In genomic region chr6:145722596-145722995, GRCm38 (mm10) we compare ENCODE assay signal across 20 mouse cellular contexts. TPM values are rescaled to one million over a fixed set of nuclear protein-coding genes. Genes with fewer than 3 reads are reported as not detected.
DNase-seq lines count a peak whose midpoint lies in the region; ATAC-seq and TF ChIP-seq lines count a peak whose summit lies in the region.
"Had no signal": no experiment of that assay in that cellular context is flagged by ENCODE, and none has a peak within 500 bp of the region (broad histone marks: within the 10 kb centered on the region; RNA-seq: fewer than 3 reads in every experiment).

No protein-coding gene starts in this region.

- no peaks in the 10 kb centered on the region for H3K9me3 ChIP-seq in midbrain, postnatal 0 days (ENCODE audit: low read length)
- no peaks in the 10 kb centered on the region for H3K9me3 ChIP-seq in midbrain, embryonic 14.5 days (ENCODE audit: control insufficient read depth, low read length)
- H3K9me3 ChIP-seq: embryonic facial prominence, embryonic 13.5 days; forebrain, embryonic 12.5 days; heart, embryonic 15.5 days; hindbrain, embryonic 15.5 days had no signal

- no peak overlapping the region for H3K27ac ChIP-seq in midbrain, postnatal 0 days (ENCODE audit: low read depth, low read length)
- H3K27ac ChIP-seq in midbrain, embryonic 14.5 days (replicated peaks; ENCODE audit: low read depth, low read length) = no peak overlapping the region
- H3K27ac ChIP-seq: embryonic facial prominence, embryonic 13.5 days; forebrain, embryonic 12.5 days; heart, embryonic 15.5 days; hindbrain, embryonic 15.5 days had no signal

- no peak overlapping the region for H3K4me2 ChIP-seq in midbrain, postnatal 0 days (ENCODE audit: low read depth, low read length, poor library complexity, severe bottlenecking)
- H3K4me2 ChIP-seq in midbrain, embryonic 14.5 days (ENCODE audit: low read length) = no peak overlapping the region
- H3K4me2 ChIP-seq: embryonic facial prominence, embryonic 13.5 days; forebrain, embryonic 12.5 days; heart, embryonic 11.5 days; heart, embryonic 15.5 days; hindbrain, embryonic 15.5 days had no signal

- H3K9ac ChIP-seq in midbrain, postnatal 0 days (replicated peaks; ENCODE audit: low read length, poor library complexity, severe bottlenecking) = no peak overlapping the region
- H3K9ac ChIP-seq in midbrain, embryonic 14.5 days (replicated peaks; ENCODE audit: low read length) = no peak overlapping the region
- H3K9ac ChIP-seq: embryonic facial prominence, embryonic 13.5 days; forebrain, embryonic 12.5 days; heart, embryonic 15.5 days; hindbrain, embryonic 15.5 days had no signal

- no peak overlapping the region for H3K4me3 ChIP-seq in lung, adult 2 months (replicated peaks; ENCODE audit: extremely low read depth, low read depth, low read length)
- H3K4me3 ChIP-seq in midbrain, postnatal 0 days (ENCODE audit: low read depth, low read length) = no peak overlapping the region
- no peak overlapping the region for H3K4me3 ChIP-seq in midbrain, embryonic 14.5 days (replicated peaks; ENCODE audit: low read depth, low read length)
- H3K4me3 ChIP-seq: embryonic facial prominence, embryonic 13.5 days; forebrain, embryonic 12.5 days; heart, embryonic 15.5 days; hindbrain, embryonic 15.5 days had no signal

- no peak for ATAC-seq in midbrain, postnatal 0 days (ENCODE audit: low FRiP score)
- no peak for ATAC-seq in midbrain, embryonic 14.5 days (ENCODE audit: low FRiP score, low TSS enrichment)
- ATAC-seq: forebrain, embryonic 16.5 days had no signal

- 0 out of 2 replicates have a peak, but pooled peaks have one; percentile 6 for TF ChIP-seq CTCF in lung, adult 2 months (IDR thresholded peaks at IDR 0.05; ENCODE audit: insufficient read depth, low read length)
- no peak for TF ChIP-seq CTCF in midbrain, postnatal 0 days (IDR thresholded peaks at IDR 0.05)

- H3K36me3 ChIP-seq in midbrain, postnatal 0 days (ENCODE audit: insufficient read depth, low read length) = no peaks in the 10 kb centered on the region
- no peaks in the 10 kb centered on the region for H3K36me3 ChIP-seq in midbrain, embryonic 14.5 days (ENCODE audit: control insufficient read depth, insufficient read depth, low read length)
- H3K36me3 ChIP-seq: embryonic facial prominence, embryonic 13.5 days; forebrain, embryonic 12.5 days; heart, embryonic 15.5 days; hindbrain, embryonic 15.5 days had no signal

- no peaks in the 10 kb centered on the region for H3K4me1 ChIP-seq in lung, adult 2 months (ENCODE audit: control insufficient read depth, insufficient read depth, low read length)
- H3K4me1 ChIP-seq in midbrain, postnatal 0 days (ENCODE audit: insufficient read depth, low read length) = no peaks in the 10 kb centered on the region; the same call in 1 of the 2 replicates
- H3K4me1 ChIP-seq in midbrain, embryonic 14.5 days (ENCODE audit: control insufficient read depth, insufficient read depth, low read length) = no peaks in the 10 kb centered on the region
- H3K4me1 ChIP-seq: embryonic facial prominence, embryonic 13.5 days; heart, embryonic 15.5 days; hindbrain, embryonic 15.5 days had no signal

- no peak for DNase-seq in lung, adult 2 months
- no peak for DNase-seq in lung, postnatal 4 days
- peak; percentile 50 for DNase-seq in midbrain, postnatal 0 days (ENCODE audit: low spot score)
- no peak for DNase-seq in midbrain, embryonic 14.5 days
- peak; percentile 90 for DNase-seq in retina, postnatal 1 day
- no peak for DNase-seq in cerebellum, postnatal 14 days
- DNase-seq: adrenal gland, adult 2 months; adrenal gland, postnatal 36 days; cerebellum, adult 11 months; cerebellum, adult 9-10 months; cerebellum, postnatal 36 days; gastrocnemius, postnatal 10 days; heart, adult 18-20 months; heart, postnatal 14 days had no signal

- no peak for TF ChIP-seq POLR2A in lung, adult 2 months (IDR thresholded peaks at IDR 0.05; ENCODE audit: borderline replicate concordance, extremely low read depth, low read depth, low read length)

- 58% methylated on average over 7 of the region's 7 CpGs for WGBS in lung, adult 2 months
- WGBS in midbrain, postnatal 0 days = 52% methylated on average over 7 of the region's 7 CpGs
- WGBS in midbrain, embryonic 14.5 days = 45% methylated on average over 7 of the region's 7 CpGs

- no peaks in the 10 kb centered on the region for H3K27me3 ChIP-seq in midbrain, postnatal 0 days (ENCODE audit: insufficient read depth, low read length)
- no peaks in the 10 kb centered on the region for H3K27me3 ChIP-seq in midbrain, embryonic 14.5 days (ENCODE audit: control insufficient read depth, insufficient read depth, low read length)
- H3K27me3 ChIP-seq: embryonic facial prominence, embryonic 13.5 days; forebrain, embryonic 12.5 days; heart, embryonic 15.5 days; hindbrain, embryonic 15.5 days had no signal

RNA-seq across cellular contexts. Expression of gene Rassf8, which starts 24.0 kb away (rescaled TPM):
- polyA plus RNA-seq in lung, adult 2 months (2012; rRNA removed) = 23.0 and 34.2 TPM in 2 replicates
- 15.4 and 16.3 TPM in 2 replicates for total RNA-seq in midbrain, postnatal 0 days (2014; rRNA removed)
- polyA plus RNA-seq in midbrain, postnatal 0 days (2015; fragmentation: Nextera tagmentation; extraction: Ambion mirVana) = 4.5 and 5.6 TPM in 2 replicates
- 4.4 and 6.9 TPM in 2 replicates for polyA plus RNA-seq in midbrain, embryonic 14.5 days (2014; fragmentation: Nextera tagmentation; extraction: Ambion mirVana)

Comparison
In these comparisons a context has a peak if more than half of its experiments do, and no peak if none do; other contexts are left out.
1. DNase-seq: peak in midbrain, postnatal 0 days (single experiment) and retina, postnatal 1 day (single experiment); none in lung, adult 2 months (single experiment), lung, postnatal 4 days (0 of 2), midbrain, embryonic 14.5 days (single experiment) and cerebellum, postnatal 14 days (0 of 2).